25 mouse cellular contexts compared by ENCODE assay signal in genomic region chr3:100381363-100381762, GRCm38 (mm10).
"Had no signal": no experiment of that assay in that cellular context is flagged by ENCODE, and none has a peak within 500 bp of the region (broad histone marks: within the 10 kb centered on the region; RNA-seq: fewer than 3 reads in every experiment).

No protein-coding gene starts in this region.

- ATAC-seq: forebrain, embryonic 16.5 days; hindbrain, embryonic 16.5 days; inflammation-experienced regulatory T-cells, adult 6 months; intestine, embryonic 15.5 days; intestine, postnatal 0 days; liver, embryonic 12.5 days had no signal

- H3K4me1 ChIP-seq: heart, embryonic 13.5 days; heart, embryonic 15.5 days; hindbrain, embryonic 10.5 days; hindbrain, embryonic 12.5 days; intestine, embryonic 15.5 days; limb, embryonic 13.5 days; limb, embryonic 15.5 days; liver, embryonic 12.5 days had no signal

- DNase-seq: gastrocnemius, adult 2 months; gastrocnemius, postnatal 10 days; gastrocnemius, postnatal 25 days; heart, adult 2 months; heart, postnatal 14 days; heart, postnatal 4 days; kidney, postnatal 14 days; layer of hippocampus, adult 9-11 months; layer of hippocampus, postnatal 36 days; left cerebral cortex, postnatal 4 days had no signal

- H3K36me3 ChIP-seq: heart, embryonic 13.5 days; heart, embryonic 15.5 days; hindbrain, embryonic 10.5 days; hindbrain, embryonic 12.5 days; intestine, embryonic 15.5 days; limb, embryonic 13.5 days; limb, embryonic 15.5 days; liver, embryonic 12.5 days had no signal

- H3K9ac ChIP-seq: heart, embryonic 13.5 days; heart, embryonic 15.5 days; hindbrain, embryonic 12.5 days; hindbrain, embryonic 14.5 days; intestine, embryonic 15.5 days; limb, embryonic 13.5 days; limb, embryonic 15.5 days; liver, embryonic 12.5 days; liver, embryonic 14.5 days had no signal

- H3K4me3 ChIP-seq: gastrocnemius, adult 2 months; heart, adult 2 months; heart, embryonic 13.5 days; heart, embryonic 15.5 days; hindbrain, embryonic 10.5 days; hindbrain, embryonic 12.5 days; intestine, embryonic 15.5 days; limb, embryonic 13.5 days; limb, embryonic 15.5 days; liver, embryonic 12.5 days had no signal

- H3K27me3 ChIP-seq: heart, embryonic 13.5 days; heart, embryonic 15.5 days; hindbrain, embryonic 12.5 days; intestine, embryonic 15.5 days; limb, embryonic 13.5 days; limb, embryonic 15.5 days; liver, embryonic 12.5 days had no signal

- H3K4me2 ChIP-seq: heart, embryonic 11.5 days; heart, embryonic 13.5 days; heart, embryonic 15.5 days; hindbrain, embryonic 12.5 days; hindbrain, embryonic 14.5 days; intestine, embryonic 15.5 days; limb, embryonic 13.5 days; limb, embryonic 15.5 days; liver, embryonic 12.5 days had no signal

- H3K27ac ChIP-seq: gastrocnemius, adult 2 months; heart, adult 2 months; heart, embryonic 13.5 days; heart, embryonic 15.5 days; hindbrain, embryonic 10.5 days; hindbrain, embryonic 12.5 days; hindbrain, embryonic 14.5 days; intestine, embryonic 15.5 days; limb, embryonic 13.5 days; limb, embryonic 15.5 days; liver, embryonic 12.5 days; liver, embryonic 14.5 days had no signal

- H3K9me3 ChIP-seq: heart, embryonic 13.5 days; heart, embryonic 15.5 days; hindbrain, embryonic 10.5 days; hindbrain, embryonic 12.5 days; intestine, embryonic 15.5 days; limb, embryonic 13.5 days; limb, embryonic 15.5 days; liver, embryonic 12.5 days had no signal
